Mouse (Mus musculus) kidney, postnatal 25 days (tissue): ENCODE measurements around the gene Hs2st1.

Experiments
- DNase-seq, 2 experiments: peaks; one replicate each; pipeline ENCODE4 v3.0.0; 2021; ENCODE audit warnings: mixed read lengths in 2 of 2

Gene Hs2st1

GRCm38 (mm10) chr3:144584789-144585553 lies 15.0 kb upstream of the Hs2st1 start:
- no peak for DNase-seq

- DNase-seq = no peak
Measured at GRCm38 (mm10) chr3:144583789-144584188, 13.8 kb upstream of the Hs2st1 start.

GRCm38 (mm10) chr3:144582306-144582705 lies 12.3 kb upstream of the Hs2st1 start:
- DNase-seq = no peak

- DNase-seq = no peak
Measured at GRCm38 (mm10) chr3:144581842-144582241, 11.9 kb upstream of the Hs2st1 start.

- DNase-seq = no peak
Measured at GRCm38 (mm10) chr3:144580281-144580680, 10.3 kb upstream of the Hs2st1 start.

GRCm38 (mm10) chr3:144579796-144580195 lies 9.8 kb upstream of the Hs2st1 start:
- DNase-seq = no peak

- no peak for DNase-seq
Measured at GRCm38 (mm10) chr3:144578921-144579320, 8.9 kb upstream of the Hs2st1 start.

- DNase-seq = no peak
Measured at GRCm38 (mm10) chr3:144577366-144578340, 7.7 kb upstream of the Hs2st1 start.

GRCm38 (mm10) chr3:144574256-144574655 lies 4.3 kb upstream of the Hs2st1 start:
- DNase-seq = no peak

- peak in 1 of 2 experiments; percentile 86 for DNase-seq
Measured at GRCm38 (mm10) chr3:144570816-144571487, 971 bp upstream of the Hs2st1 start.

GRCm38 (mm10) chr3:144569401-144569971 lies 495 bp downstream of the Hs2st1 start:
- peak; percentile 30 to 56 for DNase-seq

- DNase-seq = peak in 1 of 2 experiments; percentile 26
Measured at GRCm38 (mm10) chr3:144568861-144569361, 1.1 kb downstream of the Hs2st1 start.

- DNase-seq = no peak
Measured at GRCm38 (mm10) chr3:144565212-144565611, 4.8 kb downstream of the Hs2st1 start.

- DNase-seq = no peak
Measured at GRCm38 (mm10) chr3:144563916-144564315, 6.1 kb downstream of the Hs2st1 start.

GRCm38 (mm10) chr3:144561511-144562250 lies 8.3 kb downstream of the Hs2st1 start:
- no peak for DNase-seq

GRCm38 (mm10) chr3:144558274-144558673 lies 11.7 kb downstream of the Hs2st1 start:
- peak; percentile 9 to 40 for DNase-seq

- DNase-seq = peak; percentile 48 to 71
Measured at GRCm38 (mm10) chr3:144556625-144557324, 13.2 kb downstream of the Hs2st1 start.

GRCm38 (mm10) chr3:144555144-144555543 lies 14.8 kb downstream of the Hs2st1 start:
- DNase-seq = no peak

GRCm38 (mm10) chr3:144554503-144554902 lies 15.5 kb downstream of the Hs2st1 start:
- DNase-seq = peak; percentile 59 to 75

- peak in 1 of 2 experiments; percentile 24 for DNase-seq
Measured at GRCm38 (mm10) chr3:144553942-144554341, 16.0 kb downstream of the Hs2st1 start.

- DNase-seq = no peak
Measured at GRCm38 (mm10) chr3:144551416-144551815, 18.6 kb downstream of the Hs2st1 start.
